Mouse (Mus musculus) embryonic fibroblast, embryonic 13.5 days (primary cell): ENCODE results near the gene 4430402I18Rik.

Experiments
- CTCF ChIP-seq: IDR thresholded peaks from 2 replicates; pipeline ENCODE4 v1.5.1; 2011; ENCODE audit warnings: mild to moderate bottlenecking, control low read depth, low read length, moderate library complexity, borderline replicate concordance; ENCODE audit not compliant: insufficient read depth
- POLR2A ChIP-seq: IDR thresholded peaks from 2 replicates; pipeline ENCODE4 v1.6.1; 2011; ENCODE audit warnings: low read depth, mild to moderate bottlenecking, control low read depth, low read length, moderate library complexity

- no peak for TF ChIP-seq POLR2A
- TF ChIP-seq CTCF: no peak
Measured at GRCm38 (mm10) chr19:28995366-28995765, 27.8 kb upstream of the 4430402I18Rik start.
